Mouse (Mus musculus) effector memory CD4-positive, alpha-beta T cell, adult 5 months (primary cell): ENCODE results near the gene Krtap6-1. TPM values are rescaled to one million over a fixed set of nuclear protein-coding genes. Genes with fewer than 3 reads are reported as not detected.

Source experiments
- polyA plus RNA-seq: library from polyadenylated mRNA; unstranded; fragments of 100-300 nt; shearing (Covaris generic); gene quantifications from one replicate; pipeline ENCODE4 v1.2.1, GENCODE M21; 2017

The Krtap6-1 gene
- not detected for polyA plus RNA-seq

GRCm38 (mm10) chr16:89031399-89031798, at the start of gene Krtap6-1:
TSS of gene Krtap6-1 (plus strand) at chr16:89031699.

GRCm38 (mm10) chr16:89010659-89011058, 20.8 kb upstream of the Krtap6-1 start, which contains the start of gene Krtap22-2:
TSS of gene Krtap22-2 (minus strand) at chr16:89010759.

GRCm38 (mm10) chr16:89014984-89015383, 16.5 kb upstream of the Krtap6-1 start, which contains the start of gene Gm10229:
TSS of gene Gm10229 (plus strand) at chr16:89015284.

GRCm38 (mm10) chr16:89041372-89041771, 9.9 kb downstream of the Krtap6-1 start, which contains the start of gene Gm10228:
TSS of gene Gm10228 (minus strand) at chr16:89041472.

GRCm38 (mm10) chr16:89047783-89048182, 16.3 kb downstream of the Krtap6-1 start, which contains the start of gene Krtap6-5:
TSS of gene Krtap6-5 (minus strand) at chr16:89047883.

GRCm38 (mm10) chr16:89063902-89064301, 32.4 kb downstream of the Krtap6-1 start, which contains the start of gene 1110025L11Rik:
TSS of gene 1110025L11Rik (minus strand) at chr16:89064002.

Other genes starting within 250 kb of the Krtap6-1 start
- not detected for gene Gm20741, start 219.5 kb upstream of the Krtap6-1 start, polyA plus RNA-seq
- gene Krtap15, start 211.5 kb upstream of the Krtap6-1 start, polyA plus RNA-seq: not detected
- gene Krtap14, start 205.6 kb upstream of the Krtap6-1 start, polyA plus RNA-seq: not detected
- not detected for gene Krtap19-1, start 162.3 kb upstream of the Krtap6-1 start, polyA plus RNA-seq
- gene Krtap19-2, start 157.4 kb upstream of the Krtap6-1 start, polyA plus RNA-seq: not detected
- gene Krtap19-3, start 153.7 kb upstream of the Krtap6-1 start, polyA plus RNA-seq: not detected
- gene Krtap19-4, start 146.6 kb upstream of the Krtap6-1 start, polyA plus RNA-seq: not detected
- gene Krtap19-5, start 135.2 kb upstream of the Krtap6-1 start, polyA plus RNA-seq: not detected
- not detected for gene Krtap19-9b, start 99.4 kb upstream of the Krtap6-1 start, polyA plus RNA-seq
- gene Krtap16-3, start 68.8 kb upstream of the Krtap6-1 start, polyA plus RNA-seq: not detected
- not detected for gene Krtap22-2, start 20.9 kb upstream of the Krtap6-1 start, polyA plus RNA-seq
- not detected for gene Gm10229, start 16.4 kb upstream of the Krtap6-1 start, polyA plus RNA-seq
- not detected for gene Gm10228, start 9.8 kb downstream of the Krtap6-1 start, polyA plus RNA-seq
- gene Krtap6-5, start 16.2 kb downstream of the Krtap6-1 start, polyA plus RNA-seq: not detected
- not detected for gene 1110025L11Rik, start 32.3 kb downstream of the Krtap6-1 start, polyA plus RNA-seq
- not detected for gene Krtap6-3, start 52.3 kb downstream of the Krtap6-1 start, polyA plus RNA-seq
- not detected for gene Gm6358, start 109.2 kb downstream of the Krtap6-1 start, polyA plus RNA-seq
- not detected for gene Gm10061, start 119.4 kb downstream of the Krtap6-1 start, polyA plus RNA-seq
- not detected for gene Gm9789, start 126.3 kb downstream of the Krtap6-1 start, polyA plus RNA-seq
- gene Gm7735, start 137.8 kb downstream of the Krtap6-1 start, polyA plus RNA-seq: not detected
- gene 1110057P08Rik, start 143.0 kb downstream of the Krtap6-1 start, polyA plus RNA-seq: not detected
- not detected for gene Krtap20-2, start 174.2 kb downstream of the Krtap6-1 start, polyA plus RNA-seq